Mouse (Mus musculus) neutrophil, adult 83 days (primary cell): ENCODE measurements around the gene Dspp. TPM values are rescaled to one million over a fixed set of nuclear protein-coding genes. Genes with fewer than 3 reads are reported as not detected.

Experiments
- total RNA-seq, 2 experiments: library from RNA; stranded (reverse); gene quantifications; one replicate each; pipeline ENCODE4 v1.2.4; 2023

The Dspp gene
- total RNA-seq: not detected

DNA sequence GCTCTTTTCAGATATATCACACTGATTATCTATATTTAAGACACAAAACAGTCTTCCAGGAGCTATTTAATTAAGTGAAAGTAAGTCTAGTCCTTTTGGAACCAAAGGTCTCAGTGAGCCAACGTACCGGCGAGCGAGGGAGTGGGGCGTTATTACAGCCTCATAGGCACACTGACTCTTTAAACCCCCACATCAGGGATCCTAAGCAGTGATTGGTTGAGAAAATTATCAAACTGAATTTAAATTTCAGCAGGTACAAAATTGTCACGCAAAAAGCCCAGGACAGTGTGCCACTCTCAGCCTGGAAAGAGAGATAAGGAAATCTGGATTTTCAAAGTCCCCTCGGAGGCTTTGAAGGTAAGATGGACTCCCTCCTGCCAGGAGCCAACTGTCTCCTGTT, at the start of gene Dspp:
Dspp (plus strand) TSS at position 301 of the 400 bp plus-strand sequence.

DNA sequence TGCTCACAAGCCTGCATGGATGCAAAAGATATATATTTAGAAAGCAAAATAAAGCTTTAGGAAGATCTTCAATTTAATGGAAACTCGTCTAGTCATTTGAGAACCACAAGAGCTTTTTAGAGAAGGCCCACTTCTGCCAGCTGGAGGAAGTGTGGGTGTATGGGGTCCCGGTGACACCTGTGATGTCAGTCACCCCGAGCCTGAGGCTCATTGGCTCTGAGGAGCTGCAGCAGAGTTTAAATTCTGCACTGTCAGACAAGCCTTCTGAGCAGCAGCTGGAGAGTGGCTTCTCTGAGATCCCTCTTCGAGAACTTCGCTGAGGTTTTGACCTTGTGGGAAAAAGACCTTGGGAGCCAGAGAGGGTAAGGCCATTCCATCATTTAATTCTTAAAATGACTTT, 31.8 kb downstream of the Dspp start, which contains the start of gene Dmp1:
Dmp1 (plus strand) TSS at position 263 of the 400 bp plus-strand sequence.

Other genes with a start within 250 kb of the Dspp start
- gene Hsd17b13, start 193.3 kb upstream of the Dspp start, total RNA-seq: not detected
- 100 to 1,000 TPM; 138 to 146 TPM for gene Hsd17b11, start 148.8 kb upstream of the Dspp start, total RNA-seq
- gene Nudt9, start 124.4 kb upstream of the Dspp start, total RNA-seq: 10 to 100 TPM; 19.0 to 22.2 TPM
- not detected for gene Gm17660, start 93.1 kb upstream of the Dspp start, total RNA-seq
- gene Sparcl1, start 57.0 kb upstream of the Dspp start, total RNA-seq: not detected
- gene Dmp1, start 31.9 kb downstream of the Dspp start, total RNA-seq: under 1 TPM; 0.20 to 0.31 TPM
- 1 to 10 TPM; 3.2 to 5.7 TPM for gene Ibsp, start 128.5 kb downstream of the Dspp start, total RNA-seq
- not detected for gene Mepe, start 154.6 kb downstream of the Dspp start, total RNA-seq